Mouse (Mus musculus): ENCODE results near the gene Gm10375. TPM values are rescaled to one million over a fixed set of nuclear protein-coding genes. Genes with fewer than 3 reads are reported as not detected.
"Not testable (repeated sequence)": the region's sequence is repeated elsewhere in the genome, so short reads cannot be mapped to it uniquely, and the experiment has no call there.

Gm10375 gene
- not detected in 2 replicates for polyA plus RNA-seq (2014; fragmentation: Nextera tagmentation; extraction: Ambion mirVana)

- H3K4me3 ChIP-seq (ENCODE audit: low read depth, low read length); DNase-seq (ENCODE audit: low spot score); H3K4me1 ChIP-seq (replicated peaks; ENCODE audit: control insufficient read depth, insufficient read depth, low read length); H3K9me3 ChIP-seq (ENCODE audit: control insufficient read depth, low read length); H3K36me3 ChIP-seq (ENCODE audit: control insufficient read depth, insufficient read depth, low read length); H3K9ac ChIP-seq (ENCODE audit: low read depth, low read length); H3K27me3 ChIP-seq (replicated peaks; ENCODE audit: control insufficient read depth, insufficient read depth, low read length); H3K4me2 ChIP-seq; ATAC-seq (replicated peaks; ENCODE audit: low FRiP score); H3K27ac ChIP-seq (ENCODE audit: low read depth, low read length): not testable (repeated sequence)
Observed at GRCm38 (mm10) chr14:43607913-43608312, at the start of gene Gm10375. Gene Gm10375, minus strand, starts transcription at chr14:43608013.

- 83% methylated on average over 1 of the region's 2 CpGs for WGBS
- DNase-seq (ENCODE audit: low spot score); H3K4me2 ChIP-seq; H3K27me3 ChIP-seq (replicated peaks; ENCODE audit: control insufficient read depth, insufficient read depth, low read length); H3K36me3 ChIP-seq (ENCODE audit: control insufficient read depth, insufficient read depth, low read length); H3K9ac ChIP-seq (ENCODE audit: low read depth, low read length); H3K27ac ChIP-seq (ENCODE audit: low read depth, low read length); H3K4me3 ChIP-seq (ENCODE audit: low read depth, low read length); ATAC-seq (replicated peaks; ENCODE audit: low FRiP score); H3K9me3 ChIP-seq (ENCODE audit: control insufficient read depth, low read length); H3K4me1 ChIP-seq (replicated peaks; ENCODE audit: control insufficient read depth, insufficient read depth, low read length): not testable (repeated sequence)
Observed at GRCm38 (mm10) chr14:43579046-43579445, 28.8 kb downstream of the Gm10375 start, which contains the start of gene Gm17654. Gene Gm17654, minus strand, starts transcription at chr14:43579146.

GRCm38 (mm10) chr14:43577969-43578368 lies 29.8 kb downstream of the Gm10375 start:
- not testable (repeated sequence) for H3K4me3 ChIP-seq (ENCODE audit: low read depth, low read length); H3K9ac ChIP-seq (ENCODE audit: low read depth, low read length); ATAC-seq (replicated peaks; ENCODE audit: low FRiP score); DNase-seq (ENCODE audit: low spot score); H3K27me3 ChIP-seq (replicated peaks; ENCODE audit: control insufficient read depth, insufficient read depth, low read length); H3K36me3 ChIP-seq (ENCODE audit: control insufficient read depth, insufficient read depth, low read length); H3K4me2 ChIP-seq; H3K4me1 ChIP-seq (replicated peaks; ENCODE audit: control insufficient read depth, insufficient read depth, low read length); H3K27ac ChIP-seq (ENCODE audit: low read depth, low read length); H3K9me3 ChIP-seq (ENCODE audit: control insufficient read depth, low read length)
- WGBS = 72% methylated on average over 4 of the region's 4 CpGs

Other genes with a start within 250 kb of the Gm10375 start
- not detected in 2 replicates for gene Gm8138, start 191.7 kb downstream of the Gm10375 start, polyA plus RNA-seq (2014; fragmentation: Nextera tagmentation; extraction: Ambion mirVana)
- gene Gm5799, start 64.4 kb downstream of the Gm10375 start, polyA plus RNA-seq (2014; fragmentation: Nextera tagmentation; extraction: Ambion mirVana) = not detected in 2 replicates
- gene Gm17654, start 28.9 kb downstream of the Gm10375 start, polyA plus RNA-seq (2014; fragmentation: Nextera tagmentation; extraction: Ambion mirVana) = not detected in 2 replicates
- gene Gm8165, start 69.2 kb upstream of the Gm10375 start, polyA plus RNA-seq (2014; fragmentation: Nextera tagmentation; extraction: Ambion mirVana) = not detected in 2 replicates
- 1.5 and 2.0 TPM in 2 replicates for gene Gm7324, start 89.8 kb upstream of the Gm10375 start, polyA plus RNA-seq (2014; fragmentation: Nextera tagmentation; extraction: Ambion mirVana)
- gene Gm16506, start 119.5 kb upstream of the Gm10375 start, polyA plus RNA-seq (2014; fragmentation: Nextera tagmentation; extraction: Ambion mirVana) = not detected in 2 replicates
- not detected in 2 replicates for gene Gm6526, start 139.9 kb upstream of the Gm10375 start, polyA plus RNA-seq (2014; fragmentation: Nextera tagmentation; extraction: Ambion mirVana)
- not detected in 2 replicates for gene Gm8180, start 176.7 kb upstream of the Gm10375 start, polyA plus RNA-seq (2014; fragmentation: Nextera tagmentation; extraction: Ambion mirVana)

Measured in liver, embryonic 11.5 days (tissue).